Mouse (Mus musculus): ENCODE results near the gene Alkbh7. TPM values are rescaled to one million over a fixed set of nuclear protein-coding genes. Genes with fewer than 3 reads are reported as not detected.

Alkbh7 gene
- polyA plus RNA-seq, 1 experiment from 2014 or later: 39.0 TPM

GRCm38 (mm10) chr17:57030931-57031660 is 34.0 kb downstream of the Alkbh7 start, which contains the start of gene Khsrp:
TSS of gene Khsrp (minus strand) at chr17:57031522.
- Histone ChIP-seq H3K27me3 (ENCODE audit: insufficient read depth, low read length) (no peaks in the 10 kb centered on the region), H3K9ac (peak within 1 kb of the TSS; percentile 99), H3K9me3 (ENCODE audit: low read depth, low read length) (no peaks in the 10 kb centered on the region), H3K36me3 (ENCODE audit: insufficient read depth) (peaks cover 28% of the 10 kb centered on the region), H3K4me2 (peak within 1 kb of the TSS; percentile 98), H3K27ac (ENCODE audit: low read depth) (peak within 1 kb of the TSS; percentile 95), H3K4me3 (ENCODE audit: low read depth, low read length) (peak within 1 kb of the TSS; percentile 93), H3K4me1 (ENCODE audit: insufficient read depth) (0 out of 2 replicates have a peak, but pooled peaks cover 3% of the 10 kb centered on the region)
- TF ChIP-seq CTCF (IDR thresholded peaks at IDR 0.05; ENCODE audit: low read depth): no peak
- DNase-seq (peak; percentile 59), ATAC-seq (ENCODE audit: insufficient read depth) (no peak)
- WGBS: under 1% methylated on average over 90 of the region's 99 CpGs

DNA sequence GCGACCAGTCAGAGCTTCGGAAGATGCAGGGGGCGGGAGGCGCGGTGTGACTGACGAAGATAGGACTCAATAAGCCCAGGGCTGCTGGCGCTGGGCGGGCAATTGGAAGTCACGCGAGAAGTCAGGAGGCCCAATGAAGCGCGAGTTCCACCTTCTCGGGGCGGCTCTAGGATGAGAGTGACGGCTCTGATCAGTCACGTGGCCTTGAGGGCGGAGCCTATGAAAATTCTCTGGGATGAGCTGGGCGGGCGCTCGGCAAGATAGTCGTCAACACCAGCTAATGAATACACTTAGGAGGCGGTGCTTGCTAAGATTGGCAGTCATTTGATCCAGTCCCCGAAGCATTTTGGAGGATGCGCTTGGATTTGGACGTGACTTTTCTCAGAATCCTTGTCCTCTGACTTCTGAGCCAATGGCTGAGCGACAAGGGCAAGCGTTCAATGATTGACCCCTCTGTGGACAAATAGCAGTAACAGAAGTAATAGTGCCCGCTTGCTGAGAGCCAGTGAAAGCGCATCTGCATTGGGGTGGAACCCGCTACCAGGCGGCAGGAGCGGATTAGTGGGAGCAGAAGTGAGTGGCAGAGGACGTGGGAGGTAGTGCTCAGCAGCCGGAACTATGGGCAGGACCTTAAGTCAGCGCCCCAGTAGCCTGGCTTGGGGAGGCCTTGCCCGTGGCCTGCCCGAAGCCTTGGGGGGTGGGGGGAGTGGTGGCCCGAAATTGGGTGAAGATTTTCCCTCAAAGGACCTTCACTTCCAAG is 34.7 kb downstream of the Alkbh7 start:
- no peaks in the 10 kb centered on the region for H3K27me3 ChIP-seq (ENCODE audit: insufficient read depth, low read length)
- H3K4me1 ChIP-seq (ENCODE audit: insufficient read depth): 0 out of 2 replicates have a peak, but pooled peaks cover 3% of the 10 kb centered on the region
- peaks cover 21% of the 10 kb centered on the region for H3K36me3 ChIP-seq (ENCODE audit: insufficient read depth)
- under 1% methylated on average over 38 of the region's 38 CpGs for WGBS
- 0 out of 2 replicates have a peak, but pooled peaks have one; percentile 15 for TF ChIP-seq CTCF (IDR thresholded peaks at IDR 0.05; ENCODE audit: low read depth)
- H3K9me3 ChIP-seq (ENCODE audit: low read depth, low read length): no peaks in the 10 kb centered on the region
- DNase-seq (peak; percentile 100), ATAC-seq (ENCODE audit: insufficient read depth) (peak; percentile 99)
- H3K4me3 ChIP-seq (ENCODE audit: low read depth, low read length): peak overlapping the region; percentile 93
- peak overlapping the region; percentile 98 for H3K4me2 ChIP-seq
- peak overlapping the region; percentile 82 for H3K27ac ChIP-seq (ENCODE audit: low read depth)
- H3K9ac ChIP-seq: peak overlapping the region; percentile 44

- Histone ChIP-seq H3K4me3 (ENCODE audit: low read depth, low read length) (no peak overlapping the region), H3K9ac (peak overlapping the region; percentile 44), H3K36me3 (ENCODE audit: insufficient read depth) (peaks cover 11% of the 10 kb centered on the region), H3K27me3 (ENCODE audit: insufficient read depth, low read length) (no peaks in the 10 kb centered on the region), H3K4me2 (peak overlapping the region; percentile 67), H3K4me1 (ENCODE audit: insufficient read depth) (0 out of 2 replicates have a peak, but pooled peaks cover 3% of the 10 kb centered on the region), H3K9me3 (ENCODE audit: low read depth, low read length) (no peaks in the 10 kb centered on the region), H3K27ac (ENCODE audit: low read depth) (peak overlapping the region; percentile 82; the same call in 1 of the 2 replicates)
- DNase-seq (no peak), ATAC-seq (ENCODE audit: insufficient read depth) (no peak)
- 81% methylated on average over 4 of the region's 4 CpGs for WGBS
- TF ChIP-seq CTCF (IDR thresholded peaks at IDR 0.05; ENCODE audit: low read depth): no peak
Observed at GRCm38 (mm10) chr17:57032854-57033253, 35.7 kb downstream of the Alkbh7 start.

DNA sequence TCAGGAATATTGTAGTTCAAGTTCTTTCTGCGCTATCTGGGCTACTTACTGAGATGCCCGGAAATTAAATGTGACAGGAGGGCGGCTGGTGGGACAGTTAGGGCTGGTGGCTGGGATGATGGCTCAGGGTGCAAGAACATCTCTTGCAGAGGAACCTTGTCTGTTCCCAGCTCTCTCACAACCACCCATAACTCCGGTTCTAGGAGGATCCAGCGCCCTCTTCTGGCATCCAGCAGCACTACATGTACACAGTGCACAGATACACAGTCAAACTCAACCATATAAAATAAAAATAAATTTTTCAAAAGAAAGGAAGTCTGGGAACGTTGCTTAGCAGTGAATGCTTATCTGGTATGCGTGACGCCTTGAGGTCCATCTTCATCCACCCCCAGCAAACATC is 41.8 kb downstream of the Alkbh7 start:
- Histone ChIP-seq H3K4me1 (ENCODE audit: insufficient read depth) (no peaks in the 10 kb centered on the region), H3K9ac (no peak overlapping the region), H3K27ac (ENCODE audit: low read depth) (no peak overlapping the region), H3K36me3 (ENCODE audit: insufficient read depth) (no peaks in the 10 kb centered on the region), H3K4me2 (no peak overlapping the region), H3K9me3 (ENCODE audit: low read depth, low read length) (no peaks in the 10 kb centered on the region), H3K4me3 (ENCODE audit: low read depth, low read length) (no peak overlapping the region), H3K27me3 (ENCODE audit: insufficient read depth, low read length) (no peaks in the 10 kb centered on the region)
- TF ChIP-seq CTCF (IDR thresholded peaks at IDR 0.05; ENCODE audit: low read depth): peak; percentile 24; the same call in 1 of the 2 replicates
- DNase-seq (no peak), ATAC-seq (ENCODE audit: insufficient read depth) (no peak)
- WGBS: 33% methylated on average over 8 of the region's 8 CpGs

DNA sequence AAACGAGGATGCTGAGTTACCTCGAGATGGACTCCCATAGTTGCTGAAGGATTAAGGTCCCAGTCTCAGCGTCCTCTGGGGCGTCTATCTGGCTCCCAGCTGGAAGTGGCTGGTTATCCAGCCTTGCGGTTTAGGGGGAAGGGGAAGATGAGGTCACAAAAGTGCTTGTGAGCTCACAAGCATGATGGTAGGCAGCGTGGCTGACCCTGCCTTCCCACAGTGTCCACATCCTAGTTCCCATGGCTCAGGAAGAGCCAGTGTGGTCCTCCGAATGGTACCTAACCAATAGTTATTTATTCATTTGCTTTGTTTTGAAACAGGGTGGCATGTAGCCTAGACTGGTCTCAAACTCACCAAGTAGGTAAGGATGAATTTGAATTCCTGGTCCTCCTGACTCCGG is 44.4 kb downstream of the Alkbh7 start, which contains the start of gene Slc25a41:
TSS of gene Slc25a41 (minus strand) at position 101 of the 400 bp plus-strand sequence.
- Histone ChIP-seq H3K9me3 (ENCODE audit: low read depth, low read length) (no peaks in the 10 kb centered on the region), H3K36me3 (ENCODE audit: insufficient read depth) (0 out of 2 replicates have a peak, but pooled peaks cover 4% of the 10 kb centered on the region), H3K9ac (no peak within 1 kb of the TSS), H3K27ac (ENCODE audit: low read depth) (no peak within 1 kb of the TSS), H3K4me2 (no peak within 1 kb of the TSS), H3K4me3 (ENCODE audit: low read depth, low read length) (no peak within 1 kb of the TSS), H3K4me1 (ENCODE audit: insufficient read depth) (no peaks in the 10 kb centered on the region), H3K27me3 (ENCODE audit: insufficient read depth, low read length) (no peaks in the 10 kb centered on the region)
- no peak for TF ChIP-seq CTCF (IDR thresholded peaks at IDR 0.05; ENCODE audit: low read depth)
- DNase-seq (no peak), ATAC-seq (ENCODE audit: insufficient read depth) (no peak)
- WGBS: 62% methylated on average over 8 of the region's 8 CpGs

DNA sequence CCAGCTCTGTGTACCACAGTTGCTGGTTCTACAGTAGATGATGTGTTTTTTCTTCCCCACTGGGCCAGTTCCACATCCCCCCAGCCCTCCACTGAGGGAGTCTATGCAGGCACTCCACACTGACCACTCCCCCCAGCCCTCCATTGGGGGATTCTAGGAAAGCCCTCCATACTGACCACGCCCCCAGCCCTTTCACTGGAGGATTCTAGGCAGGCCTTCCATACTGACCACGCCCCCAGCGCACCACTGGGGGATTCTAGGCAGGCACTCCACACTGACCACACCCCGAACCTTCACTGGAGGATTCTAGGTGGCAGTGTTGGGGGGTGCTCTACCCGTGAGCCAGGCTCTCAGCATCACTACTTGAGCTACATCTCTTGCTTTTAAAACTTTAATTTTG is 50.3 kb downstream of the Alkbh7 start:
- Histone ChIP-seq H3K4me1 (ENCODE audit: insufficient read depth) (no peaks in the 10 kb centered on the region), H3K4me2 (no peak overlapping the region), H3K4me3 (ENCODE audit: low read depth, low read length) (no peak overlapping the region), H3K27me3 (ENCODE audit: insufficient read depth, low read length) (no peaks in the 10 kb centered on the region), H3K9ac (no peak overlapping the region), H3K9me3 (ENCODE audit: low read depth, low read length) (no peaks in the 10 kb centered on the region), H3K27ac (ENCODE audit: low read depth) (no peak overlapping the region), H3K36me3 (ENCODE audit: insufficient read depth) (peaks cover 7% of the 10 kb centered on the region; the same call in 1 of the 2 replicates)
- no peak for TF ChIP-seq CTCF (IDR thresholded peaks at IDR 0.05; ENCODE audit: low read depth)
- ATAC-seq (ENCODE audit: insufficient read depth) (no peak), DNase-seq (peak; percentile 29)
- 34% methylated on average over 5 of the region's 5 CpGs for WGBS

DNA sequence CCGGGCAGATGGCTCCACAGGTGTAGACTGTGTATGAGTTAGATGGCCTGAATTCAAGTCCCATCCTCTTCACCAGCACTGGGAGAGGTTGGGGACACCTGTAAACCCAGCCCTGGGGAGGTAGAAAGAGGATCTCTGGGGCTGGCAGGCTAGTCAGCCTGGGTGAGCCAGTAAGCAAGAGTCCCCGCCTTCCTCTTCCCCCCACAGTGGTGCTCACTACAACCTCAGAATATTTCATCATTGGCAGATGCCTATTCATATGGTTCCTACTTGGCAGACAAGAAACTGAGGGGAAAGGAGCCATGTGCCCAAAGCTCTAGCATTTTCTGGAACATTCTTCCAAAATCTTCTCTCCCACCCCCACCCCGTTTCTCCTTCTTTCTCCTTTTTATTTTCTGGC is 51.7 kb downstream of the Alkbh7 start:
- DNase-seq (no peak), ATAC-seq (ENCODE audit: insufficient read depth) (no peak)
- 86% methylated on average over 3 of the region's 3 CpGs for WGBS
- Histone ChIP-seq H3K9me3 (ENCODE audit: low read depth, low read length) (no peaks in the 10 kb centered on the region), H3K36me3 (ENCODE audit: insufficient read depth) (peaks cover 17% of the 10 kb centered on the region; the same call in 1 of the 2 replicates), H3K27me3 (ENCODE audit: insufficient read depth, low read length) (no peaks in the 10 kb centered on the region), H3K27ac (ENCODE audit: low read depth) (no peak overlapping the region), H3K4me2 (no peak overlapping the region), H3K9ac (no peak overlapping the region), H3K4me3 (ENCODE audit: low read depth, low read length) (no peak overlapping the region), H3K4me1 (ENCODE audit: insufficient read depth) (no peaks in the 10 kb centered on the region)
- TF ChIP-seq CTCF (IDR thresholded peaks at IDR 0.05; ENCODE audit: low read depth): no peak

Other genes with a start within 250 kb of the Alkbh7 start
- gene Nrtn, start 239.8 kb upstream of the Alkbh7 start, polyA plus RNA-seq (2014; fragmentation: Nextera tagmentation; extraction: Ambion mirVana): 9.5 and 12.1 TPM in 2 replicates
- 40.5 and 42.3 TPM in 2 replicates for gene Dus3l, start 232.6 kb upstream of the Alkbh7 start, polyA plus RNA-seq (2014; fragmentation: Nextera tagmentation; extraction: Ambion mirVana)
- 1.2 and 1.4 TPM in 2 replicates for gene Prr22, start 227.1 kb upstream of the Alkbh7 start, polyA plus RNA-seq (2014; fragmentation: Nextera tagmentation; extraction: Ambion mirVana)
- 4.3 and 4.8 TPM in 2 replicates for gene Rfx2, start 166.3 kb upstream of the Alkbh7 start, polyA plus RNA-seq (2014; fragmentation: Nextera tagmentation; extraction: Ambion mirVana)
- not detected in 2 replicates for gene Acsbg2, start 122.9 kb upstream of the Alkbh7 start, polyA plus RNA-seq (2014; fragmentation: Nextera tagmentation; extraction: Ambion mirVana)
- 0.34 and 0.45 TPM in 2 replicates for gene 1700061G19Rik, start 121.9 kb upstream of the Alkbh7 start, polyA plus RNA-seq (2014; fragmentation: Nextera tagmentation; extraction: Ambion mirVana)
- gene Mllt1, start 61.9 kb upstream of the Alkbh7 start, polyA plus RNA-seq (2014; fragmentation: Nextera tagmentation; extraction: Ambion mirVana): 31.4 and 39.3 TPM in 2 replicates
- not detected in 2 replicates for gene Acer1, start 15.2 kb upstream of the Alkbh7 start, polyA plus RNA-seq (2014; fragmentation: Nextera tagmentation; extraction: Ambion mirVana)
- gene Clpp, start 7.0 kb upstream of the Alkbh7 start, polyA plus RNA-seq (2014; fragmentation: Nextera tagmentation; extraction: Ambion mirVana): 146 and 158 TPM in 2 replicates
- 0.46 and 1.0 TPM in 2 replicates for gene Pspn, start 2.7 kb downstream of the Alkbh7 start, polyA plus RNA-seq (2014; fragmentation: Nextera tagmentation; extraction: Ambion mirVana)
- gene Gtf2f1, start 13.9 kb downstream of the Alkbh7 start, polyA plus RNA-seq (2014; fragmentation: Nextera tagmentation; extraction: Ambion mirVana): 53.2 and 60.2 TPM in 2 replicates
- 0.16 TPM in 1 of 2 replicates, not detected in the other for gene Gm17949, start 14.1 kb downstream of the Alkbh7 start, polyA plus RNA-seq (2014; fragmentation: Nextera tagmentation; extraction: Ambion mirVana)
- 60.8 and 69.4 TPM in 2 replicates for gene Khsrp, start 34.2 kb downstream of the Alkbh7 start, polyA plus RNA-seq (2014; fragmentation: Nextera tagmentation; extraction: Ambion mirVana)
- gene Slc25a41, start 44.3 kb downstream of the Alkbh7 start, polyA plus RNA-seq (2014; fragmentation: Nextera tagmentation; extraction: Ambion mirVana): 0.15 and 0.16 TPM in 2 replicates
- gene Crb3, start 61.8 kb downstream of the Alkbh7 start, polyA plus RNA-seq (2014; fragmentation: Nextera tagmentation; extraction: Ambion mirVana): 38.6 and 41.3 TPM in 2 replicates
- gene Slc25a23, start 62.5 kb downstream of the Alkbh7 start, polyA plus RNA-seq (2014; fragmentation: Nextera tagmentation; extraction: Ambion mirVana): 8.4 and 10.3 TPM in 2 replicates
- gene Dennd1c, start 81.2 kb downstream of the Alkbh7 start, polyA plus RNA-seq (2014; fragmentation: Nextera tagmentation; extraction: Ambion mirVana): 3.4 and 4.6 TPM in 2 replicates
- 20.3 and 22.9 TPM in 2 replicates for gene Tubb4a, start 90.4 kb downstream of the Alkbh7 start, polyA plus RNA-seq (2014; fragmentation: Nextera tagmentation; extraction: Ambion mirVana)
- gene Tnfsf9, start 108.0 kb downstream of the Alkbh7 start, polyA plus RNA-seq (2014; fragmentation: Nextera tagmentation; extraction: Ambion mirVana): 8.1 and 8.5 TPM in 2 replicates
- not detected in 2 replicates for gene Cd70, start 152.4 kb downstream of the Alkbh7 start, polyA plus RNA-seq (2014; fragmentation: Nextera tagmentation; extraction: Ambion mirVana)
- gene Tnfsf14, start 196.8 kb downstream of the Alkbh7 start, polyA plus RNA-seq (2014; fragmentation: Nextera tagmentation; extraction: Ambion mirVana): 0.16 and 0.46 TPM in 2 replicates
- gene C3, start 230.8 kb downstream of the Alkbh7 start, polyA plus RNA-seq (2014; fragmentation: Nextera tagmentation; extraction: Ambion mirVana): 0.64 and 0.67 TPM in 2 replicates